Comparison of ENCODE assay signal across 15 mouse cellular contexts in genomic region chr13:9601350-9601749, GRCm38 (mm10).
"Had no signal": no experiment of that assay in that cellular context is flagged by ENCODE, and none has a peak within 500 bp of the region (broad histone marks: within the 10 kb centered on the region; RNA-seq: fewer than 3 reads in every experiment).

No protein-coding gene starts in this region.

- DNase-seq: retina, postnatal 1 day; right cerebral cortex, adult 18-20 months; right cerebral cortex, postnatal 14 days; right cerebral cortex, postnatal 25 days; right cerebral cortex, postnatal 4 days; spleen, adult 18-20 months; thymus, adult 18-20 months; thymus, adult 2 months; thymus, postnatal 14 days; thymus, postnatal 25 days; thymus, postnatal 36 days; thymus, postnatal 4 days had no signal

- H3K27me3 ChIP-seq: neural tube, embryonic 13.5 days; neural tube, embryonic 15.5 days; stomach, embryonic 15.5 days had no signal

- H3K9ac ChIP-seq: neural tube, embryonic 13.5 days; neural tube, embryonic 15.5 days; stomach, embryonic 15.5 days had no signal

- H3K4me2 ChIP-seq: neural tube, embryonic 13.5 days; neural tube, embryonic 15.5 days; stomach, embryonic 15.5 days had no signal

- H3K4me3 ChIP-seq: neural tube, embryonic 13.5 days; neural tube, embryonic 15.5 days; stomach, embryonic 15.5 days had no signal

- H3K9me3 ChIP-seq: neural tube, embryonic 13.5 days; neural tube, embryonic 15.5 days; stomach, embryonic 15.5 days had no signal

- H3K27ac ChIP-seq: neural tube, embryonic 13.5 days; neural tube, embryonic 15.5 days; stomach, embryonic 15.5 days had no signal

- H3K36me3 ChIP-seq: stomach, embryonic 15.5 days had no signal

- H3K4me1 ChIP-seq: neural tube, embryonic 13.5 days; neural tube, embryonic 15.5 days; stomach, embryonic 15.5 days had no signal
